Mouse (Mus musculus): ENCODE data around the gene Gm10197.
"Not testable (repeated sequence)": the region's sequence is repeated elsewhere in the genome, so short reads cannot be mapped to it uniquely, and the experiment has no call there.

Gene Gm10197

GRCm38 (mm10) chr19:53371666-53372065, at the start of gene Gm10197:
TSS of gene Gm10197 (minus strand) at chr19:53371766.
- DNase-seq (ENCODE audit: low spot score in 2 of 2) = no peak

GRCm38 (mm10) chr19:53420924-53421582, 49.5 kb upstream of the Gm10197 start:
- peak in 1 of 2 experiments; percentile 71 for DNase-seq (ENCODE audit: low spot score in 2 of 2)

GRCm38 (mm10) chr19:53419834-53420233, 48.3 kb upstream of the Gm10197 start:
- DNase-seq (ENCODE audit: low spot score in 2 of 2) = no peak

- peak in 1 of 2 experiments; percentile 66 for DNase-seq (ENCODE audit: low spot score in 2 of 2)
These were observed 43.6 kb upstream of the Gm10197 start for GRCm38 (mm10) chr19:53415198-53415597.

GRCm38 (mm10) chr19:53414650-53415049, 43.1 kb upstream of the Gm10197 start:
- no peak for DNase-seq (ENCODE audit: low spot score in 2 of 2)

- no peak for DNase-seq (ENCODE audit: low spot score in 2 of 2)
These were observed 42.2 kb upstream of the Gm10197 start for GRCm38 (mm10) chr19:53413617-53414380.

GRCm38 (mm10) chr19:53412149-53412848, 40.7 kb upstream of the Gm10197 start:
- DNase-seq (ENCODE audit: low spot score in 2 of 2) = peak; percentile 67 to 73

GRCm38 (mm10) chr19:53409663-53410307, 38.2 kb upstream of the Gm10197 start:
- DNase-seq (ENCODE audit: low spot score in 2 of 2) = no peak

- DNase-seq (ENCODE audit: low spot score in 2 of 2) = no peak
These were observed 36.8 kb upstream of the Gm10197 start for GRCm38 (mm10) chr19:53408398-53408797.

- DNase-seq (ENCODE audit: low spot score in 2 of 2) = no peak
These were observed 35.8 kb upstream of the Gm10197 start for GRCm38 (mm10) chr19:53407350-53407749.

- no peak for DNase-seq (ENCODE audit: low spot score in 2 of 2)
These were observed 34.2 kb upstream of the Gm10197 start for GRCm38 (mm10) chr19:53405810-53406209.

- DNase-seq (ENCODE audit: low spot score in 2 of 2) = no peak
These were observed 33.3 kb upstream of the Gm10197 start for GRCm38 (mm10) chr19:53404837-53405356.

- DNase-seq (ENCODE audit: low spot score in 2 of 2) = no peak
These were observed 32.8 kb upstream of the Gm10197 start for GRCm38 (mm10) chr19:53404219-53404836.

- no peak for DNase-seq (ENCODE audit: low spot score in 2 of 2)
These were observed 31.3 kb upstream of the Gm10197 start for GRCm38 (mm10) chr19:53402741-53403432.

GRCm38 (mm10) chr19:53400332-53401110, 29.0 kb upstream of the Gm10197 start:
- no peak for DNase-seq (ENCODE audit: low spot score in 2 of 2)

- DNase-seq (ENCODE audit: low spot score in 2 of 2) = no peak
These were observed 27.6 kb upstream of the Gm10197 start for GRCm38 (mm10) chr19:53399213-53399612.

- DNase-seq (ENCODE audit: low spot score in 2 of 2) = no peak
These were observed 26.1 kb upstream of the Gm10197 start for GRCm38 (mm10) chr19:53397451-53398233.

GRCm38 (mm10) chr19:53395805-53396204, 24.2 kb upstream of the Gm10197 start:
- DNase-seq (ENCODE audit: low spot score in 2 of 2) = not testable (repeated sequence)

GRCm38 (mm10) chr19:53394956-53395355, 23.4 kb upstream of the Gm10197 start:
- not testable (repeated sequence) for DNase-seq (ENCODE audit: low spot score in 2 of 2)

Data from left cerebral cortex, adult 9 months (tissue).